Mouse (Mus musculus) right cerebral cortex, postnatal 36 days (tissue): ENCODE measurements around the gene Actr2.
"Not testable (repeated sequence)": the region's sequence is repeated elsewhere in the genome, so short reads cannot be mapped to it uniquely, and the experiment has no call there.

Experiments used
- DNase-seq, 2 experiments: peaks; one replicate each; pipeline ENCODE4 v3.0.0; 2022; ENCODE audit warnings: low spot score in 2 of 2, mixed read lengths in 1 of 2

The Actr2 gene

DNA sequence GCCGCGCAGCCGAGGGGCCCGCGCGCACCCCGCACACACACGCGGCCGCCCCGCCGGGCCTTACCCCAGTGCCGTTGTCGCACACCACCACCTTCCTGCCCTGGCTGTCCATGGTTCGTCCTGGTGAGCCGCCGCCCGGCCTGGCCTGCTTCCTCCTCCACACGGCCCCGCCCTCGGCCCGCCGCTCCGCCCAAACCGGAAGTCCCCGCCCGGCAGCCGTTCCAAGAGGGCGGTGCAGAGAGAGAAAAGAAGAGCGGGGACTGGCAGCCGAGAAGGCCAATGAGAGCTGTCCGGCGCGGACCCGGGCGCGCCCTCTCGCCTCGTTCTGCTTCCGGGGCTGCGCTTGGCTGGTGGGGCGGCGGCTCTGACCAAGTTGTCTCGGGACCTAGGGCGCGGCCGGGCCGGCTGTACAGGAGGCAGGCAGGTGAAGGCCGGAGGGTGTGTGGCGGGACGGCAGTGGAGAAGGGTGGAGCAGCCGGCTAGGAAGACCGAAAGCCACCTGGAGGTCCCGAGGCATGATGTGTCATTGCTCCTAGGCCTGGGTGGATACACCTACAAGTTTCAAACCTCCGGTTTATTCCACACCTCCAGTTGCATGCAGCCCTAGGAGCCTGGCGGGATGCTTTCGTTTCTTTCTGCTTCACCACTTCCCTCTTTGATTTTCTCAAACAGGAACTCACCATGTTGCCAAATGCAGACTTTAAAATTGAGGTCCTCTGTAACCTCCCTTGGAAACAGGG, at the start of gene Actr2:
Gene Actr2 (minus strand): TSS at position 173 of the 740 bp plus-strand sequence.
- peak; percentile 92 to 95 for DNase-seq

GRCm38 (mm10) chr11:20158879-20159278, 46.2 kb upstream of the Actr2 start:
- DNase-seq: no peak

DNA sequence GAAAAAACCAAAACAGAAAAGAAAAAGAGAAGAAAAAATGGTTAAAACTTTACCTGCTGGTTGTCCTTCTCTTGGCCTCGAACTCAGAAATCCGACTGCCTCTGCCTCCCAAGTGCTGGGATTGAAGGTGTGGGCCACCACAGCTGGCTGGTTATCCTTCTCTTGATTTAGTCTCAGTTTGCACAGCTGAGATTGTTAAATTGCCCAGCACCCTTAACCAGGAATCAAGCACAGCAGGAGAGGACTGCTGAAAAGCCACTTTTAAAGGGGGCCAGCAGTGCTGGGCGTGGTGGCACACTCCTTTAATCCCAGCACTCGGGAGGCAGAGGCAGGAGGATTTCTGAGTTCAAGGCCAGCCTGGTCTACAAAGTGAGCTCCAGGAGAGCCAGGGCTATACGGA, 40.8 kb upstream of the Actr2 start:
- DNase-seq: not testable (repeated sequence)

DNA sequence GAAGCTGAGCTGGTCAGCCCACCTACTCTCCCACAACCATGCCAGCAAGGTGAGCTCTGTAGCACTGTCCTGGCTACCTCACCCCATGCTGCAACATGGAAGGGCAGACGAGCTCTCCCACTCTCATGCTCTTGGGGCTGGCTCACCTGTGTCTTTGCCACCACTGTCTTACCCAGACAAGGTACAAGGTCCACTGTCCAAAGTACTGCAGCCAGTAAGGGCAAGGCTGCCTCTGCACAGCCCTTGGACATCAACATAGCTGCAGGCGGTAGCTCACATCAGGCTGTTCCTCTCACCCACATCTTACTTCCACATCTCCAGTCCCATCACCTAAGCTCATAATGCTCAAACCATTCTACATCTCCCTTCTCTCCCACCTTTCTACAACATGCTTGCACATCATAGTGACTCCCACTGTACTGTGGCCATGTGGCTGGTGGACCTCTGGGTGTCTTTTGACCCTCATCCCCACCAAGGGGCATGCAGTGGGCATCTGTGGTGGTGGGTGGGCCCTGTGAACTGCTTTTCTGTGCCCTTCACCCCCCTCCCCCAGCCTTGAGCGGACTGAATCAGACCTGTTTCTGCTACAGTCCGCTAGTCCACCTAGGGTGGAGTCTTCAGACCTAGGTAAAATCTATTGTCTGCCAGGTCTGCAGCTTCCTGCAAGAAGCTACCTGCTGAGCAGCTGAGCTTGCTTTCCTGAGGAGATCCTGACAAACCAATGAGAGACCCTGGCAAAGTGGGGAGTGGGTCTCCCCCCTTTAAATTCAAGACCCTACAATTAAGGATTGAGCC, 39.6 kb upstream of the Actr2 start:
- no peak for DNase-seq

GRCm38 (mm10) chr11:20151290-20151689, 38.6 kb upstream of the Actr2 start:
- no peak for DNase-seq

- no peak for DNase-seq
Observed at GRCm38 (mm10) chr11:20149936-20150335, 37.2 kb upstream of the Actr2 start.

DNA sequence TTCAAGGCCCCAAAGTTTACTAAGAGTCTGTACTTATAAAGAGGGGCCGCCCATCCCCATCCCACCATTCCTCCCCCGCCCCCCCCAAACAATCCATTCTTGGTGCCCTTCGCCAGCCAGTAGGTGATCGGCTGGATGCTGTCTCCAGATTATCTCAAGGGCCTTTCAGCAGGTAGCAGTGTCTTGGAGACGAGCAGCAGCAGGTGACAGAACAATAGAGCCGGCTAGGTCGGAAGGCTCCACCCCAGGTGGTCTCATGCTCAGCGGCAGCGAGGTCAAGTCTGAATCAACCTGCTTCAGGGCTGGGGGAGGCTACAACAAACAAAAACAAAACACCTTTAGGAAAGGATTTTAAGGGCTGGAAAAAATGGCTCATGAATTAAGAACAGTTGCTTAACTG, 32.7 kb upstream of the Actr2 start:
- no peak for DNase-seq

- DNase-seq: no peak
Observed at GRCm38 (mm10) chr11:20144536-20145263, 32.0 kb upstream of the Actr2 start.

DNA sequence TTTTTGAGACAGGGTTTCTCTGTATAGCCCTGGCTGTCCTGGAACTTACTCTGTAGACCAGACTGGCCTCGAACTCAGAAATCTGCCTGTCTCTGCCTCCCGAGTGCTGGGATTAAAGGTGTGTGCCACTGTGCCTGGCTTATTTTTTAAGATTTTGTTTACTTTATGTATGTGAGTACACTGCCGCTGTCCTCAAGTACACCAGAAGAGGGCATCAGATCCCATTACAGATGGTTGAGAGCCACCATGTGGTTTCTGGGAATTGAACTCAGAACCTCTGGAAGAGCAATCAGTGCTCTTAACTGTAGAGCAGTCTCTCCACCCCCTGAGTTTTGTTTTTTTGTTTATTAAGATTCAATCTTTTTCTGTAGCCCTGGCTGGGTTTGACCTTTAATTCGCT, 31.0 kb upstream of the Actr2 start:
- DNase-seq: not testable (repeated sequence)

- no peak for DNase-seq
Observed at GRCm38 (mm10) chr11:20142516-20142915, 29.8 kb upstream of the Actr2 start.

- DNase-seq: no peak
Observed at GRCm38 (mm10) chr11:20140286-20140685, 27.6 kb upstream of the Actr2 start.

- no peak for DNase-seq
Observed at GRCm38 (mm10) chr11:20139711-20140110, 27.0 kb upstream of the Actr2 start.

DNA sequence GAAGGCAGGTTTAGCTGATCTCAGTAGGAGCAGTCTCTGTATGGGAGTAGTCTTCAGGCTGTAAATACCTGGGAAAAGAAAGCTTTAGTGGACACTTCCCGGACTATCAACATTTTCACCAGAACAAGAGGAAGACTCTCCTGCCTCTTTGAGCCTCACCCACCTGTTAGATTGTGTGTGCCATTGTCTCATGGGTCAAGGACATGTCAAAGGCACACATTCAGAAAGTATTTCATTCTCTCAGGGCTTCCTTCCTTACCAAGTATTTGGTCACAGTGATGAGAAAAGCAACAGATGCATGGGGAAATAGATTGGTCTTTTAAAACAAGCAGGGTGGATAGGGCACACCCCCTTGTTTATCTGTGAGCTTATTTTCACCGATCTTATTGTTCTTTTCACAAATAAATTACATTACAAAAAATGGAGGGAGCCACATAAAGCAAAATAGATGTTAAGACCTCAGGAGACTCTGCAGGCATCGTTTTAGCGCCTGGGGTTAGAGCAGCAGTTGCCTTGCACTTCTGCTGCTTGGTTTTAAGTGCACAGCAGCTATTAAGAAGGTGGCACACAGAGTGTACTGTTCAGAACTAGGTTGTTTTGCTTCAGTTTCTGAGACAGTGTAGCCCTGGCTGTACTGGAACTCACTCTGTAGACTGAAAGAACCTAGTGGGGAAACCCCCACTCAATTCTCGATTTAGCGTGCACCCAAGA, 25.9 kb upstream of the Actr2 start:
- DNase-seq: no peak

DNA sequence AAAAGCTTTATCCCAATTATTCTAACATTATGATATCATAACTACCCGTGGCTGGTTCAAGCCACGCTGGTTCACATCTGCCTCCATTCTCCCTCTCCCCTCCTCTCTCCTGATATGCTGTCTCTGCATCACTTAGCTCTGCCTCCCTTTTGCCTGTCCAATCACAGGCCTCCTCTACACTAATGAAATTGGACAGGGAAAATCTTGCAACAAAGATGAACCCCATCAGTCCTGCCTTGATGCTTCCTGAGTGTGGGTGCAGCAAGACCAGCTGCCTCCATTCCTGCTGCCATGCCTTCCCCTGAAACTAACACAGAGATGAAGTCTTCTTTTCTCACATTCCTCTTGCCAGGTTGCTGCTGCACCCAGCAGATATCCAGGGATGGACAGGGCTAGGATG, 25.2 kb upstream of the Actr2 start:
- DNase-seq: no peak

GRCm38 (mm10) chr11:20136314-20136713, 23.6 kb upstream of the Actr2 start:
- no peak for DNase-seq

DNA sequence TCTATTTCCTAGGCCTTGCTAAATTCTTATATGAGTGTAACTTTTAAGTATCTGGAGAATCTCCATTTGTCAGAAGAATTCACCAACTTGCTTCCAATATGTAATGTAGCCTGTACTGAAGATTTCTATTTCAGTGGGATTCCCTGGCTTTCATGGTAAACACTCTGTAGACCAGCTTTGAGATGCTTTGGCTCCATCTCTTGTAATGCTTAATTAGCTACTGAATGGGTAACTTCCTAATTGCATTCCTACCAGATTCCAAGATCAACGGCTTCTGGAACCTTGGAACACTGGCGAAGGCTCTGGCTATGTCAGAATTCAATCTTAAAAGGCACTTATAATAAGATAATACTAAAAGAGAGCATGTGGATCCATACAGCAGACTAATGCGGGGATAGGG, 22.2 kb upstream of the Actr2 start:
- not testable (repeated sequence) for DNase-seq

- DNase-seq: no peak
Observed at GRCm38 (mm10) chr11:20133721-20134120, 21.0 kb upstream of the Actr2 start.

GRCm38 (mm10) chr11:20132955-20133562, 20.3 kb upstream of the Actr2 start:
- peak; percentile 60 to 67 for DNase-seq

DNA sequence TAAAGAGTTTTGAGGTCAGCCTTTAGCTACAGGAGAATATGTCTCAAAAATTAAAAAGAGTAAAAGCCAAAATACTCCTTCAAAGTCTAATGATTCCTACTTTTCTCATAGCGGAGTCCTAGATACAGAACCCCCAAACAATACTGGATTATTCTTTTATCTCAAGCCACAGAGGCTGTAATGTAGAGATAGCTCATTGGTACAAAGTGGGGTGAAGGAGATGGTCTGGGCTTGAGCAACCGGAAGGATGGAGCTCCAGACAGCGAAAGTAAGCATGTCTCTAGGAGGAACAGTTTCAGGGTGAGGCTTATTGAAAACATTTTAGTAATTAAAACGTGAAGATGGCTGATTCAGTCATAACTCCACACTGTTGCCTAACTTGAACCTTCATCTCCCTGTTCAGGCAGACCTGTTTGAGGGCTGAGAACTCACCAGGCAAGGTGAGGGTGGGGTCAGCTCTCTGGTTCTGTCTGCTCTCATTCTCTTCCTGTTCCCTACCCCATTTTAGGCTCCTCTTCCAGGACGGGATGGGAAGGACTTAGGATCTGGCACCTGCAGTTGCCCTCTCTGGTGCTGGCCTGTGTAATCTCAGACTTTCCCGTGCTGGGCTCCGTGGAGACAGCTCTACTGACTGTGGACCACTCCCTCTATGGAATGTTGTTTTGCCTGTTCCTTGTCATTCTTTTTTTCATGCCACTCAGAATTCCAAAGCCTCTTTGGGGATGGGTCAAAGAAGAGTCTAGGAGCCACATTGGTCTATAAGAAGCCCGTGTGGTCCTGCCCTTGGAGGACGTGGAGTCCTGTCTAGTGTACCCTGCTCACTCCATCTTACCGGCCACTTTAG, 14.2 kb upstream of the Actr2 start:
- no peak for DNase-seq

DNA sequence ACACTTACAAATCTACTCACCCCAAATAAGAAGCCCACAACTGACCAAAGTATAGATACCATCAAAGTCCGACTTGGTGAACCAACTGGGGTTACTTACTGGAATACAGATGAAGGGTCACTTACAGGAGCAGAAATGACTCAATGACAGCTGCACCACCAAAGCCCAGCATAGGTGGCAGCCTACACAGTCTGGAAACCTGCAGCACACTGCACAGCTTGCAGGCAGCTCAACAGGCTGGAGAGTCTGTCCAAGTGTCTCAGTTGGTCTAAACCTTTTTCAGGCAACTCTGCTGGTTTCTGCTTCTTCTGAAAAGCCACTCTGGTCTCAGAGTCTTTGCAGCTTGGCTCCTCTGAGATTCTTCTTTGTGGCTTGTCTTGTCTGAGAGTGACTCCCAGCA, 12.7 kb upstream of the Actr2 start:
- DNase-seq: no peak
